Mouse (Mus musculus) effector memory CD4-positive, alpha-beta T cell, adult 5 months (primary cell): ENCODE results near the gene Cuzd1. TPM values are rescaled to one million over a fixed set of nuclear protein-coding genes. Genes with fewer than 3 reads are reported as not detected.

Experiments used
- polyA plus RNA-seq: library from polyadenylated mRNA; unstranded; fragments of 100-300 nt; shearing (Covaris generic); gene quantifications from one replicate; pipeline ENCODE4 v1.2.1, GENCODE M21; 2017

Cuzd1 gene
- polyA plus RNA-seq = not detected

DNA sequence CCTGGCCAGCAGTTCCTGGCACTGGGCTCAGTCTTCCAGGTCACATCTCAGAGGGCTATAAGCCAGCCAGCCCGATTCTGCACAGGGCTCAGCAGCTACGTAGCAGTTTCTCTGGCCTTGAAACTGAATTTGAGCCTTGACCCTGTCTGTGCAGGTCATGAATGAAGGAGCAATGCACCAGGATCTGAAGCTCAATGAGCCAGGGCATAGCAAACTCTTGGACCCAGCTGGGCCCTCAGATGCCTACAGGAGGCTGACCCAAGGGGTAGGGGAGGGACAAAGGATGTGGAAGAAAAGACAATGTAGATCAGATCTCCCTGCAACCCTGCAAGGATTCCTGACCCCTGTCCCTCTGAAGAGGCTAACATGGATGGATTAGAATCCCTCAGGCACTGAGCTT lies at the start of gene Cuzd1:
Gene Cuzd1 (minus strand): TSS at position 101 of the 400 bp plus-strand sequence.

DNA sequence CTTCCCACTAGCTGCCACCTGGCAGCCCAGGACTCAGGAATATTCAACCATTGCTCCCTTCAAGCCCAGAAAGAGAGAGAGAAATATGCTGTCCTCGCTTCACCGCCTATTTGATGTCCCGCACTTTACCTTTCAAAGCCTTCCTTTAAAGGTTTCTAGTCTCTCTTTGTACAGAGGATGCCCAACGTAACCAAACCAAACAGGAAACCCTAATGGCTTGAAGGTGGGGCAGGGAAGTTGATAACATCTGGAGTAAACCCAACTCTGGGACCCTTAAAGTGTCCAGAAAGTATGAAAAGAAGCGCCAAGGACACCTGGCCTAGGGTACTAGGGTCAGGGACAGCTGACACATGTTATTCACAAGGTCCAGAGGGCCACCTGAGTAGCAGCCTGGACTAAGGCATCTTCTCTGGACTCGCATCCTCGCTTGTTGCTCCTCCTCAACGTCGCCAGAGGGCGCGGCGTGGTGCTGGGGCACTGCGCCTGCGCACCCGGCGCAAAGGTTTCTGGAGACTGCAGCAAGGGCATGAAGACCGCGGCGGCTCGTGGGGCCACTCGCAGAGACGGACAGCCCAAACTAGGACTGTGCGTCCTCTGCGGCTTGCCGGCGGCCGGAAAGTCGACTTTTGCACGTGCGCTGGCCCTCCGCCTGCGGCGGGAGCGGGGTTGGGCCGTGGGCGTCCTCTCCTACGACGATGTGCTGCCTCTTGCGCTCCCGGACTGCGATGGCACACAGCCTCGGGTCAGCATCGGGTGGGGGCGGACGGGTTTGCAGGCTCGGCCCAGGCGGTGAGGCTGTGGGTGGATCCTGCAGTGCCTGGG lies 48.8 kb upstream of the Cuzd1 start, which contains the start of gene Pstk:
Gene Pstk (plus strand): TSS at position 494 of the 822 bp plus-strand sequence.

DNA sequence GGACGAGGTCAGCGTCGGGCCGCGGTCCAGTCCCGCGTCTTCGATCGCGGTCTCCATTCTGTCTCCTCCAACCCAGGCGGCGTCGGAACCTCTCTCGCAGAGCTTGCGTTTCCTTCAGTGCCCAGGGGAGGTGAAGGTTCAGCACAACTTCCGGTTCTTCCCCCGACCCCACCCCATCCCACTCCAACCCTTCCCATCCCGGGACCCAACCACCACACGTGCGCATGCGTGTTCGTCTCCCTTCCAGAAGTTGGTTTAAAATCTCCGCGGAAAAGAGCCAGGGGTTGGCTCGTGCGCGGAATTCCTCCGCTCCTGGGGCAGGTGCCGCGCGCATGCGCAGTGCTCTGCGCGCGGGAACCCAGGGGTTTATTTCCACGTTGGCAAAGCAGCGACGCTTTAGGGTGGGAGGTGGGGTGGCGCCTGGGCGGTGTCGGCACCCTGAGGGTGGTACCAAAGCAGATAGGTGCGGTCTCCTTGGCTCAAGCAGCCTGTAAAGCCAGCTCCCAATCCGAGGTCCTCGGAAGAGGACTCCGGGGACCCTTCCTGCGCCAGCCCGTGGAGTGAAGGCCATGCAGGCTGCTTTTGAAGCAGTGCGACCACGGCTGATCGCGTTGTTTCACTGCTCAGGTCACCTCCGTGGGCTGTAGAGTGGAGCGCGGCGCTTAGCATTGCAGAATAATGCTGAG lies 40.7 kb upstream of the Cuzd1 start, which contains the start of gene 2310057M21Rik:
Gene 2310057M21Rik (minus strand): TSS at position 145 of the 686 bp plus-strand sequence.

DNA sequence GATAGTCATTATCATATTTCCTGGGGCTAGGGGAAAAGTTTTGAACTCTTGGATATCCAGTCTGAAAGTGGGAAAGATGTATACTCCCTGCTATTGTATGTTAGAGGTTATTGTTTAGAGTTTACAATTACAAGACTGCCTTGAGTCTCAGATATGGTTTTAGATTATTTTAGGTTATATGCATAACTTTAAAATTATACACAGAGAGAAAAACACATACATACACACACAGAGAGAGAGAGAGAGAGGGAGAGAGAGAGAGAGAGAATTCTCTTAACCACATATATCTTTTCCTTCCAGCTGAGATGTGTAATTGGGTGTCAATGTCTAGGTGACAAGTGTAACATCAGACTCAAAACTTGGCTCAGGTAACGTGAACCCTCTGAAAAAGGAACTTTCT lies 11.5 kb upstream of the Cuzd1 start, which contains the start of gene Fam24a:
Gene Fam24a (plus strand): TSS at position 301 of the 400 bp plus-strand sequence.

DNA sequence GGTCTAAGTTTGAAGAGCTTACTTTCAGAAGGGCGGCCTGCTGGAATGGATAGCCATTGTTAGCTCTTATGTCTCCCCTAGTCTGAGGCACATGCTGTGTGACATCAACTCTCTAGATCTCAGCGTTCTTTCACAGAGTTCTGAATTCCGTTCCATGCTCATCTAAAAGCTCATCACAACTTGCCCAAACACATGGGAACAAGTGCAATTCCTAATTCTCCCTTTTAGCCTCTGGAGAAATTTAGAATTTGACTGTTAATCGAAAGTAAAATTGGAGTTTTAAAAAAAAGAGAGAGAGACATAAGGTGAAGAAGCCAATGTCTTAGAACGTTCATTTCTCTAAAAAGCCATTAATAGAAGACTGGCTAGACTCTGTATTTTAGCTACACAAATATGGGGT lies 7.3 kb upstream of the Cuzd1 start, which contains the start of gene Fam24b:
Gene Fam24b (minus strand): TSS at position 101 of the 400 bp plus-strand sequence.

Other genes with a start within 250 kb of the Cuzd1 start
- not detected for gene 4933402N03Rik, start 176.0 kb downstream of the Cuzd1 start, polyA plus RNA-seq
- gene 5430419D17Rik, start 147.9 kb downstream of the Cuzd1 start, polyA plus RNA-seq = not detected
- gene Fam24b, start 7.2 kb upstream of the Cuzd1 start, polyA plus RNA-seq = not detected
- gene Fam24a, start 11.6 kb upstream of the Cuzd1 start, polyA plus RNA-seq = not detected
- 12.0 TPM for gene 2310057M21Rik, start 40.5 kb upstream of the Cuzd1 start, polyA plus RNA-seq
- 31.0 TPM for gene Pstk, start 48.8 kb upstream of the Cuzd1 start, polyA plus RNA-seq
- 31.5 TPM for gene Ikzf5, start 88.2 kb upstream of the Cuzd1 start, polyA plus RNA-seq
- gene Acadsb, start 88.3 kb upstream of the Cuzd1 start, polyA plus RNA-seq = 50.6 TPM
- gene Hmx3, start 220.6 kb upstream of the Cuzd1 start, polyA plus RNA-seq = not detected
- not detected for gene Hmx2, start 226.5 kb upstream of the Cuzd1 start, polyA plus RNA-seq
- 81.2 TPM for gene Bub3, start 237.9 kb upstream of the Cuzd1 start, polyA plus RNA-seq